Mouse (Mus musculus): Measurements from ENCODE around the gene Gas6. TPM values are rescaled to one million over a fixed set of nuclear protein-coding genes. Genes with fewer than 3 reads are reported as not detected.

Gene Gas6
- polyA plus RNA-seq, 1 experiment from 2014 or later = 4.7 TPM

GRCm38 (mm10) chr8:13455295-13455694 lies 39.0 kb downstream of the Gas6 start:
- Histone ChIP-seq H3K27ac (no peak overlapping the region), H3K9ac (no peak overlapping the region), H3K36me3 (no peaks in the 10 kb centered on the region), H3K4me1 (replicated peaks) (no peaks in the 10 kb centered on the region), H3K9me3 (replicated peaks) (no peaks in the 10 kb centered on the region), H3K4me3 (replicated peaks) (no peak overlapping the region), H3K27me3 (no peaks in the 10 kb centered on the region), H3K4me2 (no peak overlapping the region)
- DNase-seq (no peak), ATAC-seq (ENCODE audit: low read depth) (no peak)
- 29% methylated on average over 2 of the region's 2 CpGs for WGBS (ENCODE audit: insufficient replicate concordance)

- Histone ChIP-seq H3K9me3 (replicated peaks) (no peaks in the 10 kb centered on the region), H3K4me1 (replicated peaks) (no peaks in the 10 kb centered on the region), H3K9ac (no peak overlapping the region), H3K27ac (no peak overlapping the region), H3K4me3 (replicated peaks) (no peak overlapping the region), H3K27me3 (no peaks in the 10 kb centered on the region), H3K36me3 (no peaks in the 10 kb centered on the region), H3K4me2 (no peak overlapping the region)
- DNase-seq (no peak), ATAC-seq (ENCODE audit: low read depth) (no peak)
- WGBS (ENCODE audit: insufficient replicate concordance) = 56% methylated on average over 8 of the region's 8 CpGs
Measured at GRCm38 (mm10) chr8:13454341-13455113, 39.8 kb downstream of the Gas6 start.

GRCm38 (mm10) chr8:13451747-13452277 lies 42.5 kb downstream of the Gas6 start:
- no peak overlapping the region for H3K27ac ChIP-seq
- no peaks in the 10 kb centered on the region for H3K4me1 ChIP-seq (replicated peaks)

GRCm38 (mm10) chr8:13448145-13448544 lies 46.1 kb downstream of the Gas6 start:
- H3K9ac ChIP-seq = no peak overlapping the region
- H3K27ac ChIP-seq = no peak overlapping the region
- H3K9me3 ChIP-seq (replicated peaks) = no peaks in the 10 kb centered on the region
- DNase-seq (no peak), ATAC-seq (ENCODE audit: low read depth) (no peak)
- no peak overlapping the region for H3K4me2 ChIP-seq
- no peaks in the 10 kb centered on the region for H3K27me3 ChIP-seq
- 38% methylated on average over 4 of the region's 4 CpGs for WGBS (ENCODE audit: insufficient replicate concordance)
- no peaks in the 10 kb centered on the region for H3K36me3 ChIP-seq
- no peaks in the 10 kb centered on the region for H3K4me1 ChIP-seq (replicated peaks)
- H3K4me3 ChIP-seq (replicated peaks) = no peak overlapping the region

More at GRCm38 (mm10) chr8:13451747-13452277, 42.5 kb downstream of the Gas6 start:
- DNase-seq (no peak), ATAC-seq (ENCODE audit: low read depth) (no peak)
- Histone ChIP-seq H3K9ac (no peak overlapping the region), H3K36me3 (no peaks in the 10 kb centered on the region), H3K9me3 (replicated peaks) (no peaks in the 10 kb centered on the region), H3K4me3 (replicated peaks) (no peak overlapping the region), H3K27me3 (no peaks in the 10 kb centered on the region), H3K4me2 (no peak overlapping the region)
- WGBS (ENCODE audit: insufficient replicate concordance) = 53% methylated on average over 6 of the region's 6 CpGs

- WGBS (ENCODE audit: insufficient replicate concordance) = 71% methylated on average over 6 of the region's 6 CpGs
Measured at GRCm38 (mm10) chr8:13446456-13446855, 47.8 kb downstream of the Gas6 start.

GRCm38 (mm10) chr8:13442152-13442551 lies 52.1 kb downstream of the Gas6 start:
- H3K4me1 ChIP-seq (replicated peaks) = no peaks in the 10 kb centered on the region
- no peak overlapping the region for H3K9ac ChIP-seq
- H3K4me2 ChIP-seq = no peak overlapping the region
- peaks cover 4% of the 10 kb centered on the region for H3K27me3 ChIP-seq
- H3K36me3 ChIP-seq = no peaks in the 10 kb centered on the region
- WGBS (ENCODE audit: insufficient replicate concordance) = 72% methylated on average over 2 of the region's 2 CpGs
- no peak for ATAC-seq (ENCODE audit: low read depth)
- H3K27ac ChIP-seq = no peak overlapping the region
- no peak overlapping the region for H3K4me3 ChIP-seq (replicated peaks)
- H3K9me3 ChIP-seq (replicated peaks) = no peaks in the 10 kb centered on the region
- no peak for DNase-seq

More at GRCm38 (mm10) chr8:13446456-13446855, 47.8 kb downstream of the Gas6 start:
- no peak overlapping the region for H3K4me3 ChIP-seq (replicated peaks)
- no peaks in the 10 kb centered on the region for H3K36me3 ChIP-seq
- DNase-seq = no peak
- H3K9ac ChIP-seq = no peak overlapping the region
- no peak for ATAC-seq (ENCODE audit: low read depth)
- no peak overlapping the region for H3K4me2 ChIP-seq
- no peaks in the 10 kb centered on the region for H3K9me3 ChIP-seq (replicated peaks)
- no peaks in the 10 kb centered on the region for H3K4me1 ChIP-seq (replicated peaks)
- H3K27ac ChIP-seq = no peak overlapping the region
- no peaks in the 10 kb centered on the region for H3K27me3 ChIP-seq

- 25% methylated on average over 2 of the region's 2 CpGs for WGBS (ENCODE audit: insufficient replicate concordance)
- no peaks in the 10 kb centered on the region for H3K9me3 ChIP-seq (replicated peaks)
- no peaks in the 10 kb centered on the region for H3K36me3 ChIP-seq
- H3K27ac ChIP-seq = no peak overlapping the region
- no peak overlapping the region for H3K9ac ChIP-seq
- ATAC-seq (ENCODE audit: low read depth) = no peak
- DNase-seq = no peak
- peaks cover 44% of the 10 kb centered on the region for H3K27me3 ChIP-seq
- no peak overlapping the region for H3K4me3 ChIP-seq (replicated peaks)
- H3K4me1 ChIP-seq (replicated peaks) = no peaks in the 10 kb centered on the region
- no peak overlapping the region for H3K4me2 ChIP-seq
Measured at GRCm38 (mm10) chr8:13437531-13437930, 56.8 kb downstream of the Gas6 start.

GRCm38 (mm10) chr8:13436052-13436451 lies 58.2 kb downstream of the Gas6 start:
- H3K4me1 ChIP-seq (replicated peaks) = no peaks in the 10 kb centered on the region
- no peak overlapping the region for H3K4me3 ChIP-seq (replicated peaks)
- ATAC-seq (ENCODE audit: low read depth) = no peak
- no peak overlapping the region for H3K9ac ChIP-seq
- no peaks in the 10 kb centered on the region for H3K36me3 ChIP-seq
- WGBS (ENCODE audit: insufficient replicate concordance) = 7% methylated on average over 8 of the region's 8 CpGs
- no peak overlapping the region for H3K27ac ChIP-seq
- peaks cover 45% of the 10 kb centered on the region for H3K27me3 ChIP-seq
- DNase-seq = no peak
- no peaks in the 10 kb centered on the region for H3K9me3 ChIP-seq (replicated peaks)
- H3K4me2 ChIP-seq = no peak overlapping the region

GRCm38 (mm10) chr8:13434889-13435288 lies 59.4 kb downstream of the Gas6 start, which contains the start of gene Tmem255b:
Gene Tmem255b (plus strand): TSS chr8:13435189.
- ATAC-seq (ENCODE audit: low read depth) (no peak), DNase-seq (no peak)
- Histone ChIP-seq H3K4me3 (replicated peaks) (no peak within 1 kb of the TSS), H3K4me1 (replicated peaks) (no peaks in the 10 kb centered on the region), H3K9me3 (replicated peaks) (no peaks in the 10 kb centered on the region), H3K27ac (no peak within 1 kb of the TSS), H3K27me3 (peaks cover 45% of the 10 kb centered on the region), H3K9ac (no peak within 1 kb of the TSS), H3K4me2 (no peak within 1 kb of the TSS), H3K36me3 (no peaks in the 10 kb centered on the region)
- 22% methylated on average over 10 of the region's 10 CpGs for WGBS (ENCODE audit: insufficient replicate concordance)

GRCm38 (mm10) chr8:13433130-13433529 lies 61.2 kb downstream of the Gas6 start:
- Histone ChIP-seq H3K27ac (no peak overlapping the region), H3K4me1 (replicated peaks) (no peaks in the 10 kb centered on the region), H3K36me3 (no peaks in the 10 kb centered on the region), H3K9me3 (replicated peaks) (no peaks in the 10 kb centered on the region), H3K27me3 (peaks cover 45% of the 10 kb centered on the region), H3K9ac (no peak overlapping the region), H3K4me3 (replicated peaks) (no peak overlapping the region), H3K4me2 (no peak overlapping the region)
- ATAC-seq (ENCODE audit: low read depth) (no peak), DNase-seq (no peak)
- WGBS (ENCODE audit: insufficient replicate concordance) = 31% methylated on average over 5 of the region's 5 CpGs

GRCm38 (mm10) chr8:13430866-13431265 lies 63.4 kb downstream of the Gas6 start:
- Histone ChIP-seq H3K4me3 (replicated peaks) (no peak overlapping the region), H3K9ac (no peak overlapping the region), H3K27me3 (peaks cover 28% of the 10 kb centered on the region), H3K27ac (no peak overlapping the region), H3K36me3 (no peaks in the 10 kb centered on the region), H3K4me1 (replicated peaks) (no peaks in the 10 kb centered on the region), H3K4me2 (no peak overlapping the region), H3K9me3 (replicated peaks) (no peaks in the 10 kb centered on the region)
- no peak for DNase-seq
- ATAC-seq (ENCODE audit: low read depth) = no peak

GRCm38 (mm10) chr8:13430412-13430811 lies 63.9 kb downstream of the Gas6 start:
- 62% methylated on average over 7 of the region's 7 CpGs for WGBS (ENCODE audit: insufficient replicate concordance)

More at GRCm38 (mm10) chr8:13430412-13430811, 63.9 kb downstream of the Gas6 start:
- no peak overlapping the region for H3K27ac ChIP-seq
- H3K27me3 ChIP-seq = peaks cover 24% of the 10 kb centered on the region
- no peak for ATAC-seq (ENCODE audit: low read depth)
- no peak for DNase-seq
- no peak overlapping the region for H3K4me2 ChIP-seq
- H3K9me3 ChIP-seq (replicated peaks) = no peaks in the 10 kb centered on the region
- H3K4me3 ChIP-seq (replicated peaks) = no peak overlapping the region
- H3K36me3 ChIP-seq = no peaks in the 10 kb centered on the region
- H3K4me1 ChIP-seq (replicated peaks) = no peaks in the 10 kb centered on the region
- no peak overlapping the region for H3K9ac ChIP-seq
